ENCODE assay signal across 9 mouse cellular contexts in the genomic region with DNA sequence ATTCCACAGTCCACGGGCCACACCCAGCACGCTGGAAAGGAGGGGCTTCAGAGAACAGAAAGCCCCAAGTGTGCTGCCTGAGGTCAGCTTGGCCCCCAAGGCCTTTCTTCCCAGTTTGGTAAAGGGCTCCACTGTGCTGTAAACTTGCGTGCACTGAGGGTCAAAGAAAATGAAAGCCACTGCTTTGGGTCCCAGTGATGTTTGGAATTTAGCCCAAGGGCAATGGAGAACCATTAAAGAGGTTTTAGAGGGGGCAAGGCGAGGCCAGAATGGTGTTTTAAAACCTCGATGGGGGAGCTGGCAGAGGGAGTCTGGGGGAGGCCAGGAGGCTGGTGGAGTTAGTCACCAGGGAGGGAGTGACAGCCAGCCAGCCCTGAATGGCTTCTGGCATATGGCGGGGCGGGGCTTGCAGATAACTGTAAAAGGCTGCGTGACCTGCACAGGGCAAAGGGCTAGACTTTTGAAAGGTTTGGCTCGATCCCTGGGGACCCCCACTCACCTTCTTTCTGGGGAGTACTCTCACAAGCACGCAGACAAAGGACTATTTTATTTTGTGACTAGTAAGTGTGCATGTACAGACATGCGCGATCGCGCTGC. TPM values are rescaled to one million over a fixed set of nuclear protein-coding genes. Genes with fewer than 3 reads are reported as not detected.
DNase-seq lines count a peak whose midpoint lies in the region; ATAC-seq and TF ChIP-seq lines count a peak whose summit lies in the region.
"Had no signal": no experiment of that assay in that cellular context is flagged by ENCODE, and none has a peak within 500 bp of the region (broad histone marks: within the 10 kb centered on the region; RNA-seq: fewer than 3 reads in every experiment).

No protein-coding gene starts in this region.

- WGBS in forebrain, embryonic 13.5 days = 60% methylated on average over 14 of the region's 14 CpGs
- WGBS in liver, embryonic 14.5 days (ENCODE audit: insufficient replicate concordance) = 43% methylated on average over 14 of the region's 14 CpGs

- no peak overlapping the region for H3K4me3 ChIP-seq in forebrain, embryonic 13.5 days
- no peak overlapping the region for H3K4me3 ChIP-seq in liver, embryonic 14.5 days (ENCODE audit: insufficient read depth in 1 of 2, low read depth in 2 of 2, low read length in 2 of 2)

- no peaks in the 10 kb centered on the region for H3K9me3 ChIP-seq in forebrain, embryonic 13.5 days (replicated peaks)
- no peaks in the 10 kb centered on the region for H3K9me3 ChIP-seq in liver, embryonic 14.5 days (ENCODE audit: control insufficient read depth, low read length)

- no peak; the same call in 1 of the 2 replicates for TF ChIP-seq EP300 in liver, embryonic 14.5 days (IDR thresholded peaks at IDR 0.05; ENCODE audit: low read depth)

- TF ChIP-seq CTCF in liver, embryonic 14.5 days (IDR thresholded peaks at IDR 0.05; ENCODE audit: low read depth) = no peak

- H3K27ac ChIP-seq in forebrain, embryonic 13.5 days = peak overlapping the region; percentile 27; the same call in 1 of the 2 replicates
- H3K27ac ChIP-seq in liver, embryonic 14.5 days = no peak overlapping the region

- no peak overlapping the region for H3K9ac ChIP-seq in forebrain, embryonic 13.5 days
- no peak overlapping the region for H3K9ac ChIP-seq in liver, embryonic 14.5 days (replicated peaks)

- DNase-seq in testis, postnatal 10 days (ENCODE audit: low spot score) = peak; percentile 51
- no peak for DNase-seq in testis, postnatal 14 days (ENCODE audit: low spot score)
- DNase-seq in liver, embryonic 14.5 days (ENCODE audit: low read depth in 3 of 3, low spot score in 3 of 3) = peak in 2 of 3 experiments; percentile 18 to 41
- DNase-seq in urinary bladder, postnatal 36 days (ENCODE audit: low spot score in 2 of 2) = no peak
- no peak for DNase-seq in kidney, postnatal 10 days
- no peak for DNase-seq in left cerebral cortex, adult 18-20 months (ENCODE audit: low spot score in 2 of 2)
- DNase-seq: kidney, adult 11 months; right cerebral cortex, adult 18-20 months had no signal

- peaks cover 17% of the 10 kb centered on the region for H3K4me1 ChIP-seq in forebrain, embryonic 13.5 days
- peaks cover 3 to 24% of the 10 kb centered on the region in 2 experiments; a peak in 3 of 4 replicates for H3K4me1 ChIP-seq in liver, embryonic 14.5 days (replicated peaks; ENCODE audit: control insufficient read depth in 2 of 2, insufficient read depth in 2 of 2, low read length in 1 of 2)

- ATAC-seq in forebrain, embryonic 13.5 days = 0 out of 2 replicates have a peak, but pooled peaks have one; percentile 33
- ATAC-seq in liver, embryonic 14.5 days (ENCODE audit: insufficient read depth) = peak; percentile 79

- no peaks in the 10 kb centered on the region for H3K36me3 ChIP-seq in forebrain, embryonic 13.5 days (ENCODE audit: poor library complexity, severe bottlenecking)
- no peaks in the 10 kb centered on the region for H3K36me3 ChIP-seq in liver, embryonic 14.5 days (replicated peaks; ENCODE audit: control insufficient read depth, insufficient read depth, low read depth)

- H3K4me2 ChIP-seq in forebrain, embryonic 13.5 days = no peak overlapping the region
- peak overlapping the region; percentile 13; the same call in 1 of the 2 replicates for H3K4me2 ChIP-seq in liver, embryonic 14.5 days (ENCODE audit: low read depth)

- H3K27me3 ChIP-seq in forebrain, embryonic 13.5 days = no peaks in the 10 kb centered on the region
- no peaks in the 10 kb centered on the region for H3K27me3 ChIP-seq in liver, embryonic 14.5 days (ENCODE audit: control insufficient read depth, insufficient read depth, low read length)

RNA-seq across cellular contexts. Expression of a gene that starts 47.2 kb away (rescaled TPM):
- polyA plus RNA-seq in forebrain, embryonic 13.5 days (2015; fragmentation: Nextera tagmentation; extraction: Ambion mirVana) = 2.5 and 4.3 TPM in 2 replicates
- polyA plus RNA-seq in liver, embryonic 14.5 days (2012; rRNA removed) = 0.10 and 0.16 TPM in 2 replicates
- polyA plus RNA-seq in liver, embryonic 14.5 days (2014; fragmentation: Nextera tagmentation; extraction: Ambion mirVana) = 0.13 and 0.25 TPM in 2 replicates
- 1 to 10 TPM; 2.1 to 3.5 TPM for total RNA-seq in left cerebral cortex, adult 18-20 months (2021)

Comparison
In these comparisons a context has a peak if more than half of its experiments do, and no peak if none do; other contexts are left out.
1. DNase-seq: peak in testis, postnatal 10 days (single experiment) and liver, embryonic 14.5 days (2 of 3); none in testis, postnatal 14 days (single experiment), urinary bladder, postnatal 36 days (0 of 2), kidney, postnatal 10 days (single experiment) and left cerebral cortex, adult 18-20 months (0 of 2).